Mouse (Mus musculus) liver (tissue): Measurements from ENCODE around the gene Aldh1l2.
"Not testable (repeated sequence)": the region's sequence is repeated elsewhere in the genome, so short reads cannot be mapped to it uniquely, and the experiment has no call there.

Source experiments
- DNase-seq: peaks from one replicate; pipeline ENCODE4 v3.0.0-alpha.2; 2020; ENCODE audit warnings: mixed read lengths

The Aldh1l2 gene

GRCm38 (mm10) chr10:83533910-83534283 is at the start of gene Aldh1l2:
Gene Aldh1l2, minus strand, starts transcription at chr10:83534140.
- peak; percentile 78 for DNase-seq

- DNase-seq, result no peak
Observed at GRCm38 (mm10) chr10:83565449-83566441, 31.8 kb upstream of the Aldh1l2 start.

- no peak for DNase-seq
Observed at GRCm38 (mm10) chr10:83563005-83563404, 29.1 kb upstream of the Aldh1l2 start.

- DNase-seq, result no peak
Observed at GRCm38 (mm10) chr10:83545341-83545740, 11.4 kb upstream of the Aldh1l2 start.

GRCm38 (mm10) chr10:83544103-83544479 is 10.2 kb upstream of the Aldh1l2 start:
- DNase-seq, result no peak

- DNase-seq, result peak; percentile 95
Observed at GRCm38 (mm10) chr10:83543439-83544102, 9.6 kb upstream of the Aldh1l2 start, which contains the start of gene Washc4. Gene Washc4, plus strand, starts transcription at chr10:83543752.

GRCm38 (mm10) chr10:83542241-83542640 is 8.3 kb upstream of the Aldh1l2 start:
- no peak for DNase-seq

- DNase-seq, result peak; percentile 8
Observed at GRCm38 (mm10) chr10:83540092-83540491, 6.2 kb upstream of the Aldh1l2 start.

GRCm38 (mm10) chr10:83539311-83539980 is 5.5 kb upstream of the Aldh1l2 start:
- no peak for DNase-seq

GRCm38 (mm10) chr10:83536436-83536835 is 2.5 kb upstream of the Aldh1l2 start:
- DNase-seq, result no peak

- peak; percentile 4 for DNase-seq
Observed at GRCm38 (mm10) chr10:83533258-83533909, 556 bp downstream of the Aldh1l2 start.

- no peak for DNase-seq
Observed at GRCm38 (mm10) chr10:83530384-83530967, 3.5 kb downstream of the Aldh1l2 start.

- not testable (repeated sequence) for DNase-seq
Observed at GRCm38 (mm10) chr10:83524238-83524637, 9.7 kb downstream of the Aldh1l2 start.

- DNase-seq, result no peak
Observed at GRCm38 (mm10) chr10:83520990-83521389, 12.9 kb downstream of the Aldh1l2 start.

GRCm38 (mm10) chr10:83513736-83514135 is 20.2 kb downstream of the Aldh1l2 start:
- no peak for DNase-seq

- DNase-seq, result no peak
Observed at GRCm38 (mm10) chr10:83511304-83511703, 22.6 kb downstream of the Aldh1l2 start.

GRCm38 (mm10) chr10:83508962-83509660 is 24.8 kb downstream of the Aldh1l2 start:
- peak; percentile 10 for DNase-seq

GRCm38 (mm10) chr10:83497321-83497720 is 36.6 kb downstream of the Aldh1l2 start:
- no peak for DNase-seq

- DNase-seq, result no peak
Observed at GRCm38 (mm10) chr10:83490506-83490905, 43.4 kb downstream of the Aldh1l2 start.

- no peak for DNase-seq
Observed at GRCm38 (mm10) chr10:83477286-83477685, 56.7 kb downstream of the Aldh1l2 start.

GRCm38 (mm10) chr10:83475226-83475625 is 58.7 kb downstream of the Aldh1l2 start:
- no peak for DNase-seq

GRCm38 (mm10) chr10:83457531-83457930 is 76.4 kb downstream of the Aldh1l2 start:
- no peak for DNase-seq
